Mouse (Mus musculus) midbrain, postnatal 0 days (tissue): ENCODE measurements around the gene Ndufab1. TPM values are rescaled to one million over a fixed set of nuclear protein-coding genes. Genes with fewer than 3 reads are reported as not detected.

ENCODE experiments used
- ATAC-seq: fragments of 200-750 bp; cut with Nextera tagmentation; 2 replicates; pipeline ENCODE4 v1.8.0; 2017; ENCODE audit warnings: moderate number of reproducible peaks, mild to moderate bottlenecking, moderate TSS enrichment, moderate library complexity; ENCODE audit not compliant: low FRiP score
- DNase-seq: peaks from one replicate; pipeline ENCODE4 v3.0.0-alpha.2; 2015; ENCODE audit warnings: low spot score
- H3K27ac ChIP-seq: fragments of 300-500 bp; sonication (generic); 2 replicates; pipeline ENCODE4 v1.5.1; 2014; ENCODE audit warnings: low read depth, mild to moderate bottlenecking, low read length, mixed read lengths
- H3K27me3 ChIP-seq: fragments of 300-500 bp; sonication (generic); 2 replicates; pipeline ENCODE4 v1.6.1; 2014; ENCODE audit warnings: low read length, control low read depth, mixed read lengths; ENCODE audit not compliant: insufficient read depth
- H3K36me3 ChIP-seq: fragments of 300-500 bp; sonication (generic); 2 replicates; pipeline ENCODE4 v1.6.1; 2014; ENCODE audit warnings: low read length, control low read depth, mixed read lengths; ENCODE audit not compliant: insufficient read depth
- H3K4me1 ChIP-seq: fragments of 300-500 bp; sonication (generic); 2 replicates; pipeline ENCODE4 v1.6.1; 2014; ENCODE audit warnings: mild to moderate bottlenecking, control low read depth, antibody characterized with exemption, low read length, mixed read lengths; ENCODE audit not compliant: insufficient read depth
- H3K4me2 ChIP-seq: fragments of 300-500 bp; sonication (generic); 2 replicates; pipeline ENCODE4 v1.6.1; 2014; ENCODE audit warnings: low read depth, mild to moderate bottlenecking, low read length, mixed read lengths; ENCODE audit not compliant: poor library complexity, severe bottlenecking
- H3K4me3 ChIP-seq: fragments of 300-500 bp; sonication (generic); 2 replicates; pipeline ENCODE4 v1.5.1; 2014; ENCODE audit warnings: low read depth, mild to moderate bottlenecking, low read length, moderate library complexity
- H3K9ac ChIP-seq: fragments of 300-500 bp; sonication (generic); replicated peaks from 2 replicates; pipeline ENCODE4 v1.6.1; 2014; ENCODE audit warnings: mild to moderate bottlenecking, low read length, moderate library complexity, mixed read lengths; ENCODE audit not compliant: poor library complexity, severe bottlenecking
- H3K9me3 ChIP-seq: fragments of 300-500 bp; sonication (generic); 2 replicates; pipeline ENCODE4 v1.6.1; 2016; ENCODE audit warnings: low read length, control low read depth
- CTCF ChIP-seq: IDR thresholded peaks from 2 replicates; pipeline ENCODE4 v1.5.1; 2016; ENCODE audit warnings: antibody characterized with exemption, mild to moderate bottlenecking
- WGBS: fragments of 180-500 bp; shearing (Covaris S2); extraction: QIAGEN DNeasy Blood & Tissue Kit; methylation state at CpG from one replicate; pipeline ENCODE4 v1.1.7; 2014; 5-methylcytosine and 5-hydroxymethylcytosine counted together
- polyA plus RNA-seq: library from polyadenylated mRNA; unstranded; fragments of >200 nt; fragmentation: Nextera tagmentation; extraction: Ambion mirVana; gene quantifications from 2 replicates; pipeline ENCODE4 v1.2.1, GENCODE M21; 2015
- total RNA-seq: library from RNA; depleted of rRNA; stranded (reverse); fragments of >200 nt; gene quantifications from 2 replicates; pipeline ENCODE4 v1.2.3, GENCODE M21; 2014

Ndufab1 gene
- total and polyA plus RNA-seq, 2 experiments from 2014 or later: 43.0 to 711 TPM

DNA sequence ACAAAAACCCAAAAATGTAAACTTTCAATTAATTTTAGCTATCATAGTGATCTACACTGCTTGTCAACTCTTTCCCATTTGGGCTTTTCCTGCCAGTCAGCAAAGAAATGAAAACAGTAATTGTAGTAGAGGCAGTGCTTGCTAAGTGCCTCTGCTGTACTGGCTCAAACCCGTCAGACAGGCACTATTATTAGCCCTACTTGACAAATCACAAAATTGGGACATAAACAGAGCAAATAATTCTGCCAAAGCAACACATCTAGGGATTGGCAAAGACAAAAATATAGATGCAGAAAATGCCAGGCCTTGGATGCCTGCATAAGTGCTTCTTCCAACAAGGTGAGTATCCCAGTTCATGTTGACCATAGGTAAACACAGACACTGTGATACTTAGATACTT, 36.0 kb downstream of the Ndufab1 start:
- H3K27me3 ChIP-seq: no peaks in the 10 kb centered on the region
- no peak overlapping the region; the same call in 1 of the 2 replicates for H3K4me2 ChIP-seq
- peaks cover 12% of the 10 kb centered on the region; the same call in 1 of the 2 replicates for H3K4me1 ChIP-seq
- ATAC-seq: no peak
- H3K9ac ChIP-seq: no peak overlapping the region
- peaks cover 9% of the 10 kb centered on the region for H3K36me3 ChIP-seq
- H3K27ac ChIP-seq: no peak overlapping the region
- no peak for DNase-seq
- no peak for TF ChIP-seq CTCF
- H3K9me3 ChIP-seq: no peaks in the 10 kb centered on the region
- H3K4me3 ChIP-seq: 0 out of 2 replicates have a peak overlapping the region, but pooled peaks have one; percentile 99
- 82% methylated on average over 1 of the region's 1 CpGs for WGBS

GRCm38 (mm10) chr7:122056633-122057032, 45.1 kb downstream of the Ndufab1 start:
- Histone ChIP-seq H3K4me2 (no peak overlapping the region), H3K9me3 (no peaks in the 10 kb centered on the region), H3K27ac (no peak overlapping the region), H3K27me3 (no peaks in the 10 kb centered on the region), H3K9ac (no peak overlapping the region), H3K36me3 (peaks cover 16% of the 10 kb centered on the region; the same call in 1 of the 2 replicates), H3K4me3 (no peak overlapping the region), H3K4me1 (no peaks in the 10 kb centered on the region)
- TF ChIP-seq CTCF: no peak
- DNase-seq (no peak), ATAC-seq (no peak)
- WGBS: 93% methylated on average over 5 of the region's 5 CpGs

DNA sequence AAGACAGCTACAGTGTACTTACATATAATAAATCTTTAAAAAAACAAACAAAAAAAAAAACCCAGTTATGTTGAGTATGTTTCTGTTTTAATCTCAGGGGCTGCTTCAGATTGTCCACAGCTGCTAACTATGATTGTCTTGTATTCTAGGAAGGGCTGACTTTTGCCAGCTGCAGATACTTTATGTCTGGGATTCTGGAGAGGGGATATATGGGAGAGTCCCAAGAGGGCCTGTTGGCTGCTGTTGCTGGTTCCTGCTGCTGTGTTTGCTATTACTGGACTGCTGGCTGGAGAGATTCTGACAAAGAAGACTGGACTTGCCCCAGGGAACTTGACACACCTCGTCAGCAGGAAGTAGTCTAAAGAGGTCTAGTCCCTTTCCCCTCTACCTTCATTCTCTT, 50.9 kb downstream of the Ndufab1 start:
- no peak for DNase-seq
- Histone ChIP-seq H3K9ac (no peak overlapping the region), H3K9me3 (no peaks in the 10 kb centered on the region), H3K4me1 (no peaks in the 10 kb centered on the region), H3K27ac (no peak overlapping the region), H3K36me3 (peaks cover 28% of the 10 kb centered on the region), H3K4me2 (no peak overlapping the region), H3K27me3 (no peaks in the 10 kb centered on the region), H3K4me3 (no peak overlapping the region)
- ATAC-seq: no peak
- no peak for TF ChIP-seq CTCF
- WGBS: 86% methylated on average over 1 of the region's 1 CpGs

DNA sequence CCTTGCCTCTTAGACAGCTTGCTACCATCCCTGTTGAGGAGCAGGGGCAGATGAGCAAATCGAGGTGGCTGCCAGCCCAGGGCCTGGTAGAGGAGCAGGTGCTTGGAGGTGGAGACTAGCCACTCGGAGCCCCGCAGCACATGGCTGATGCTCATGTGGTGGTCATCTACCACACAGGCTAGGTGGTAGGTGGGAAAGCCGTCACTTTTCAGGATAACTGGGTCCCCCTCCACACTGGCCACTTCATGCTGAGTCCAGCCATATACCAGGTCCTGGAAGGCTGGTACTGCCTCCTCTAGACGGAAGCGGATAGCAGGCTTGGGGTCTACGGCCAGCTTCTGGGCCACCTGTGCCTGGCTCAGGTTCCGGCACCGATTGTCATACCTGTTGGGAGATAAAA, 53.5 kb downstream of the Ndufab1 start:
- DNase-seq: no peak
- H3K27ac ChIP-seq: no peak overlapping the region

DNA sequence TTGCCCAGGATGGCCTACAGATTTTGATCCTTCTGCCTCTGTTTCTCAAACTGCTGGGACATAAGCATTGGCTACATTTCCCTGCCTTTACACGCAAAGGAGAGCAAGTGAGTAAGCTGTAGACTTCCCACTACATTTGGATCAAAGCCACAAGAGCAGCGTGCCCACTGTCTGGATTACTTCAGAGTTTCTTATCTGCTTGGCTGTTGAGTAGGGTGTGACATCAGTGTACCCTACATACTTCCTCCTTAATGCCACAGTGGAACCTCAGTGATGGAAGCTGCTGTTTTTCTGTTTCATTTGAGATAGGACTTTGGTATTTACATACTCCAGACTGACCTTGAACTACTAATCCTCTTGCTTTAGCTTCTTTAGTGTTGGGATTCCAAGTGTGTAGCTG, 54.9 kb downstream of the Ndufab1 start:
- DNase-seq (no peak), ATAC-seq (no peak)
- Histone ChIP-seq H3K27me3 (no peaks in the 10 kb centered on the region), H3K9me3 (no peaks in the 10 kb centered on the region), H3K4me1 (no peaks in the 10 kb centered on the region), H3K9ac (no peak overlapping the region), H3K4me3 (no peak overlapping the region), H3K27ac (no peak overlapping the region), H3K36me3 (peaks cover 25% of the 10 kb centered on the region), H3K4me2 (no peak overlapping the region)
- no peak for TF ChIP-seq CTCF
- 94% methylated on average over 2 of the region's 2 CpGs for WGBS

More for the DNA sequence above, 53.5 kb downstream of the Ndufab1 start:
- H3K4me3 ChIP-seq: no peak overlapping the region
- no peaks in the 10 kb centered on the region for H3K27me3 ChIP-seq
- H3K4me1 ChIP-seq: no peaks in the 10 kb centered on the region
- ATAC-seq: no peak
- TF ChIP-seq CTCF: no peak
- H3K9ac ChIP-seq: no peak overlapping the region
- peaks cover 25% of the 10 kb centered on the region for H3K36me3 ChIP-seq
- WGBS: 95% methylated on average over 9 of the region's 9 CpGs
- H3K4me2 ChIP-seq: no peak overlapping the region
- no peaks in the 10 kb centered on the region for H3K9me3 ChIP-seq

DNA sequence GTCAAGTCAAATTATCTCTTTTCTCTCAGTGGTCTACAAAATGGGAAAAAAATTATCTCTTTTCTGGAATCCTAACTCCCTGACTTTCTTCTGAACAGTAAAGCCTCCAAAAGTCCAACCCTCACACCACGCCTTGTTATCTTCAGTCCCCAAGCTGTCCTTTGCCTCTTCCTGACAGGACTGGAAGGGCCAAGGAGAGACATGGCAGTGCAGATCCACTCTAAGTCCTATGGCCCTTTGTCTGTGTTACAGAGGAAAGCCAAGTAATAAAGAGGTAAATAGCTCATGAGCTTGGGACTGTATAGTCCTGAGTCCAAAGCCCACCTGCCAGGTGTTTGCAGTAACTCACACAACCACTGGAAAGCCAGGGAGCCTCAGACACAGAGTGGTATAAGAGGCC, 56.0 kb downstream of the Ndufab1 start:
- H3K9ac ChIP-seq: no peak overlapping the region
- H3K4me3 ChIP-seq: no peak overlapping the region
- H3K4me1 ChIP-seq: no peaks in the 10 kb centered on the region
- no peaks in the 10 kb centered on the region for H3K9me3 ChIP-seq
- ATAC-seq (no peak), DNase-seq (no peak)
- no peaks in the 10 kb centered on the region for H3K27me3 ChIP-seq
- peaks cover 21% of the 10 kb centered on the region for H3K36me3 ChIP-seq
- WGBS: 100% methylated on average over 1 of the region's 1 CpGs
- H3K27ac ChIP-seq: no peak overlapping the region
- TF ChIP-seq CTCF: no peak
- H3K4me2 ChIP-seq: no peak overlapping the region
